Mouse (Mus musculus) macrophage (primary cell): ENCODE measurements around the gene Rai1. TPM values are rescaled to one million over a fixed set of nuclear protein-coding genes. Genes with fewer than 3 reads are reported as not detected.

Experiments used
- H3K27ac ChIP-seq: fragments of 350-480 bp; formaldehyde crosslinking; 2 replicates; pipeline ENCODE4 v1.9.0; 2021
- H3K36me3 ChIP-seq: fragments of 350-480 bp; formaldehyde crosslinking; 2 replicates; pipeline ENCODE4 v1.9.0; 2021; ENCODE audit errors: inconsistent target
- H3K4me3 ChIP-seq: fragments of 350-480 bp; formaldehyde crosslinking; 2 replicates; pipeline ENCODE4 v1.9.0; 2021; ENCODE audit errors: inconsistent target
- H3K79me2 ChIP-seq: fragments of 350-480 bp; formaldehyde crosslinking; 2 replicates; pipeline ENCODE4 v1.9.0; 2021; ENCODE audit errors: inconsistent target
- WGBS: methylation state at CpG from one replicate; pipeline ENCODE4 v1.1.7; 2026; ENCODE audit warnings: inconsistent platforms; ENCODE audit not compliant: missing documents; 5-methylcytosine and 5-hydroxymethylcytosine counted together
- polyA plus RNA-seq: library from polyadenylated mRNA; stranded (reverse); fragments of 250-400 nt; gene quantifications from 3 replicates; pipeline ENCODE4 v1.2.4, GENCODE M21; 2018; ENCODE audit warnings: inconsistent platforms

Gene Rai1
- polyA plus RNA-seq, 1 experiment from 2014 or later = 10.5 TPM

DNA sequence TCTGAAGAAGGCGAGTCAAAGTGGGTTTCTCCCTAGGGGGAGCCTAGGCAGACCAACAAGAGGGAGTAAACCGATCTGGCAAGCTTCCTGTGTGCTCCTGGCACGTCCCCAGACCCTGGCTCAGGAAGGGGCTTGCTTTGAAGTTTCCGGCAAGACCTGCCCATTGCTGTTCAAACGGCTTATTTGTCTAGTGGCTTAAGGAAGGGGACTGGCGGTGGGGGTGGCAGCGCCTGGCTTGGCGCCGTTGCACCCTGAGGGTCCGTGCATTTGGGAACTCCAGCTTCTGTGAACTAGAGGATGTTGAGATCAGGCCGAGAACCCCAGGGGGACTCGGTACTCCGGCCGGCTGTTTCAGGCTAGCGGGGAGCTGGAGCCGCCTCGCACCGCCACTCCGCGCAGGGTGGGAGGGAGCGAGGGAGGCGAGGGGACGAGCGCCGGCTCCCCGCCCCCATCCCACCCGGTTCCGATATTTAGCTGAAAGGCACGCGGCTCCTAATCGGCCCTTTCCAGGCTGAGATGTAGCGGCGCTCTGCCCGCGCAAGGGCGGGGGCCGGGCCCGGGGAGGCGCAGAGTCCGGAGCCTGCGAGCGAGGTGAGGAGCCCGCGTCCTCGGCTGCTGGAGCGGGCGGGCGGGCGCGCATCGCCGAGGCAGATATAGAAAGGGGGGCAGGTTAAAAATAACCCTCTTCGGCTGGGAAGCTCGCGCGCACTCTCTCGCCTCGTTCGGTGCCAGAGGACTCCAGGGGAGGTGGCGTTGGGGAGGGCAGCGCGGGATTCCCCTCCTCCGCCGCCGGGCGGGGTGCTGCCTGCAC is 70.8 kb downstream of the Rai1 start:
- H3K79me2 ChIP-seq = no peaks in the 10 kb centered on the region
- H3K4me3 ChIP-seq = no peak overlapping the region
- no peaks in the 10 kb centered on the region for H3K36me3 ChIP-seq
- 3% methylated on average over 62 of the region's 66 CpGs for WGBS
- H3K27ac ChIP-seq = no peak overlapping the region

- no peaks in the 10 kb centered on the region for H3K79me2 ChIP-seq
- WGBS = under 1% methylated on average over 70 of the region's 71 CpGs
- H3K4me3 ChIP-seq = peak overlapping the region; percentile 13; the same call in 1 of the 2 replicates
- no peaks in the 10 kb centered on the region for H3K36me3 ChIP-seq
- H3K27ac ChIP-seq = no peak overlapping the region
Measured at GRCm38 (mm10) chr11:60176182-60176974, 71.6 kb downstream of the Rai1 start.

DNA sequence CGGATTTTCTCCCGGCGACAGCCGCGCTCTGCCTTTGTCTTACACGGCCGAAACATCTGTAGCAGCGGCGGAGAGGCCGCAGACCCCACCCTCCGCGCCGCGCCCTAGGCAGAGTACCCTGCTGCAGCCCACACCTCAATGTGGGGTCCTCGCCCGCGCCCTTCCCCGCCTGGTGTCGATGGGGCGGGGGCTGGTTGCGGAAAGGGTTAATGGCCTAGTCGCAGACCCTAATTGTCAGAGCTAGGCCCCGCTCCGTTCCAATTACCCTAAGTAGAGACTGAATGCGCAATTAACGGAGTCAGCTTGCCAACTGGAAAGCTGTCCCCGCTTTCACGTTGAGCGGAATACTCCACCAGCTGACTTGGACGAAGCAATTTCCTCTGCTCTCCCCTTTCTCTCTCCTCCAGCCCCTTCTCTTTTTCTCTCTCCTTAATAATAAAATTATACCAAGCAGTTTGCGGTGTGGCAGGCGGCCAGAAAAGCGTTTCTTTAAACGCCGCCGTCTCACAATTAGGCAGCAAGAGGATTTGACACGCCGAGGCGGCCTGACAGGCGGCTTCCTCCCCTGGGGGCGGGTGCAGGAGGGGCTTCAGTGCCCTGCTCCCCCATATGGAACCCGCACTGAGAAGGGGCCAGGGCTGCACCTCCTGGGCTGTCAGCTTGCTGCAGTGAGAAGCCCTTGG is 72.3 kb downstream of the Rai1 start:
- Histone ChIP-seq H3K36me3 (no peaks in the 10 kb centered on the region), H3K4me3 (no peak overlapping the region; the same call in 1 of the 2 replicates), H3K27ac (no peak overlapping the region), H3K79me2 (no peaks in the 10 kb centered on the region)
- 23% methylated on average over 41 of the region's 42 CpGs for WGBS

DNA sequence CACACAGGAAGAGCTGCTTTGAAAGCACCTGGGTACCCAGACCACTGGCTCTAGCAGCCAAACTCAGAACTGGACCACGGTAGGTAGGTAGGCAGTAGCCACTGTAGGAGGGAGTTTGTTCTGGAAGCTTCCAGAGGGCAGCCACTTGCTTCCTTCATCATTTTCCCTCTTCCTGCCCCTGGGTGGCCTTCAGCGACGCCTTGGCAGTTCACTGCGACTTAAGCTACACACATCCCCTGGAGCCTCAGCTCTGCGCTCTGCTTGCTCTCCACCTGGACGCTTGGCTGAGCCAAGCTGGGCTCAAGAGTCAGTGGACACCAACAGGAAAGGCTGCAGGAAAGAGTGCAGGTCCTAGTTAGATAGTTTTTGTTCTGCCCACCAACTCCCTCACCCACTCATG is 73.2 kb downstream of the Rai1 start:
- no peaks in the 10 kb centered on the region for H3K36me3 ChIP-seq
- H3K79me2 ChIP-seq = no peaks in the 10 kb centered on the region
- 95% methylated on average over 6 of the region's 6 CpGs for WGBS
- no peak overlapping the region for H3K4me3 ChIP-seq
- H3K27ac ChIP-seq = no peak overlapping the region

DNA sequence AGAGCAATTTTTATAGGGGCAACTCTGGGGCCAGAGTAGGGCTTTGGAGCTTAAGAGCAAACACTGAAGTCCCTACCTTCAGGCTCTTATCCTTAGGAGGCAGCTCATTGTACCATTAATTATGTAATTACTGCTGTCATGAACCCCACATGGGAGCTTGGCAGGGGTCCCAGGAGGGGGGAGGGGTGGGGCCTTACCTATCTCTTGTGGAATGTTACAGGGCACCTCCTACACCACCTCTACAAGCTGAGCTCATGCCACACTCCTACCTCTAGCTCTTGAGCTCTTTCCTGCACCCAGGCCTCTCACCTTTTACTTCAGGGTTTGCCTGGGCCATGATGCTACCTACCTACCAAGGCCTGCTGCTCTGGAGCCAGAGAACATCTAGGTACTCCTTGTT is 73.7 kb downstream of the Rai1 start:
- Histone ChIP-seq H3K36me3 (no peaks in the 10 kb centered on the region), H3K4me3 (no peak overlapping the region)

GRCm38 (mm10) chr11:60182116-60182670 is 77.4 kb downstream of the Rai1 start:
- H3K79me2 ChIP-seq = no peaks in the 10 kb centered on the region
- no peak overlapping the region for H3K4me3 ChIP-seq
- H3K27ac ChIP-seq = no peak overlapping the region
- H3K36me3 ChIP-seq = no peaks in the 10 kb centered on the region
- WGBS = 87% methylated on average over 11 of the region's 12 CpGs

More for the DNA sequence above, 73.7 kb downstream of the Rai1 start:
- H3K27ac ChIP-seq = no peak overlapping the region
- no peaks in the 10 kb centered on the region for H3K79me2 ChIP-seq

DNA sequence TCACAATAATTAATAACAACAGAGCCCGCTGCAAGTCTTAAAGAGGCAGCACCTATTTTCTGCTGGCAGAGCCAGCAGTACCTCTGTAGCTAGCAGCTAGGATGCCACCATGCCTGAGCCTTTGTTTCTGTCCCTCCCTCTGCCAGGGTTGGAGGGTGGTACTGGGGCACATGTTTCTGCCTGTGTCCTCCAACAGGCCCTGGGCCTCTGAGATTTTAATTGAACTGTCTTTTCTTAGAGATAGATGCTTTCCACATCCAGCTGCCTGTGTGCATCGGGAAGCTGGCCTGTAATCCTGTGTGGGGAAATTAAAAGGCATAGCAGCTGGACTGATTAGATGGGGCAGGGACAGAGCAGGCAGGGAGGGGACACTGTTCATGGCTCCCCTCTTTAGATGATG is 77.9 kb downstream of the Rai1 start:
- H3K27ac ChIP-seq = no peak overlapping the region
- no peaks in the 10 kb centered on the region for H3K79me2 ChIP-seq
- 88% methylated on average over 2 of the region's 2 CpGs for WGBS
- H3K4me3 ChIP-seq = no peak overlapping the region
- no peaks in the 10 kb centered on the region; the same call in 1 of the 2 replicates for H3K36me3 ChIP-seq

- no peak overlapping the region for H3K4me3 ChIP-seq
- no peaks in the 10 kb centered on the region for H3K79me2 ChIP-seq
- no peaks in the 10 kb centered on the region; the same call in 1 of the 2 replicates for H3K36me3 ChIP-seq
- no peak overlapping the region for H3K27ac ChIP-seq
- WGBS = 70% methylated on average over 22 of the region's 22 CpGs
Measured at GRCm38 (mm10) chr11:60184346-60185325, 79.8 kb downstream of the Rai1 start.

DNA sequence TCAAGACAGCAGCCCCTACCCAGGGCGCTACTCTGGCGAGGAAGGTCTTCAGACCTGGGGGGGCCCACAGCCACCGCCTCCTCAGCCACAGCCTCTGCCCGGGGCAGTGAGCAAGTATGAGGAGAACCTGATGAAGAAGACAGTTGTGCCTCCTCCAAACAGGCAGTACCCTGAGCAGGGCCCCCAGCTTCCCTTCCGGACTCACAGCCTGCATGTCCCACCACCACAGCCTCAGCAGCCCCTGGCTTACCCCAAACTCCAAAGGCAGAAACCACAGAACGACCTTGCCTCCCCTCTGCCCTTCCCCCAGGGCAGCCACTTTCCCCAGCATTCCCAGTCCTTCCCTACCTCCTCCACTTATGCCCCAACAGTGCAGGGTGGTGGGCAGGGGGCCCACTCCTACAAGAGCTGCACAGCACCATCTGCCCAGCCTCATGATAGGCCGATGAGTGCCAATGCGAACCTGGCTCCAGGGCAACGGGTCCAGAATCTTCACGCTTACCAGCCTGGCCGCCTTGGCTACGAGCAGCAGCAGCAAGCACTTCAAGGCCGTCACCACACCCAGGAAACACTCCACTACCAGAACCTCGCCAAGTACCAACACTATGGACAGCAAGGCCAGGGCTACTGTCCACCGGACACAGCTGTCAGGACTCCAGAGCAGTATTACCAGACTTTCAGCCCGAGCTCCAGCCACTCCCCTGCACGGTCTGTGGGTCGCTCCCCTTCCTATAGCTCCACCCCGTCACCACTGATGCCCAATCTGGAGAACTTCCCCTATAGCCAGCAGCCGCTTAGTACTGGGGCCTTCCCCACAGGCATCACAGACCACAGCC is 80.8 kb downstream of the Rai1 start:
- Histone ChIP-seq H3K27ac (no peak overlapping the region), H3K4me3 (no peak overlapping the region)
- 31% methylated on average over 18 of the region's 20 CpGs for WGBS

GRCm38 (mm10) chr11:60187070-60187469 is 82.3 kb downstream of the Rai1 start:
- WGBS = 93% methylated on average over 10 of the region's 11 CpGs
- Histone ChIP-seq H3K27ac (no peak overlapping the region), H3K4me3 (no peak overlapping the region), H3K79me2 (no peaks in the 10 kb centered on the region), H3K36me3 (no peaks in the 10 kb centered on the region; the same call in 1 of the 2 replicates)

More for the DNA sequence above, 80.8 kb downstream of the Rai1 start:
- no peaks in the 10 kb centered on the region for H3K79me2 ChIP-seq
- H3K36me3 ChIP-seq = no peaks in the 10 kb centered on the region; the same call in 1 of the 2 replicates

GRCm38 (mm10) chr11:60188275-60188853 is 83.6 kb downstream of the Rai1 start:
- WGBS = 76% methylated on average over 22 of the region's 25 CpGs
- H3K36me3 ChIP-seq = no peaks in the 10 kb centered on the region; the same call in 1 of the 2 replicates
- H3K4me3 ChIP-seq = no peak overlapping the region
- no peaks in the 10 kb centered on the region for H3K79me2 ChIP-seq
- no peak overlapping the region for H3K27ac ChIP-seq

- H3K4me3 ChIP-seq = no peak overlapping the region
- H3K79me2 ChIP-seq = no peaks in the 10 kb centered on the region
- no peaks in the 10 kb centered on the region; the same call in 1 of the 2 replicates for H3K36me3 ChIP-seq
- H3K27ac ChIP-seq = no peak overlapping the region
- 100% methylated on average over 13 of the region's 21 CpGs for WGBS
Measured at GRCm38 (mm10) chr11:60189501-60190040, 84.8 kb downstream of the Rai1 start.
